In genomic region chr16:30069950-30070770, GRCm38 (mm10) we compare ENCODE assay signal across 7 mouse cellular contexts. TPM values are rescaled to one million over a fixed set of nuclear protein-coding genes. Genes with fewer than 3 reads are reported as not detected.
A peak's percentile ranks its signal among the peaks of the same experiment; 100 is the strongest.
DNase-seq lines count a peak whose midpoint lies in the region; ATAC-seq lines count a peak whose summit lies in the region.

No protein-coding gene starts in this region.

- intact Hi-C loops in gastrocnemius, postnatal 36 days (cut with DNase I): loop anchor here (2.0 to 5.0 kb wide), 3 partner anchors 102 to 163 kb away; no protein-coding TSS in a partner anchor

- H3K9ac ChIP-seq in intestine, embryonic 15.5 days: peak overlapping the region; percentile 77
- H3K9ac ChIP-seq in limb, embryonic 12.5 days (replicated peaks): peak overlapping the region; percentile 61
- H3K9ac ChIP-seq in midbrain, embryonic 13.5 days (replicated peaks): peak overlapping the region; percentile 74

- H3K27ac ChIP-seq in intestine, embryonic 15.5 days: peak overlapping the region; percentile 99
- H3K27ac ChIP-seq in limb, embryonic 12.5 days: peak overlapping the region; percentile 97
- H3K27ac ChIP-seq in midbrain, embryonic 13.5 days: peak overlapping the region; percentile 79

- H3K4me3 ChIP-seq in intestine, embryonic 15.5 days (replicated peaks): peak overlapping the region; percentile 48
- H3K4me3 ChIP-seq in limb, embryonic 12.5 days (replicated peaks): peak overlapping the region; percentile 39
- H3K4me3 ChIP-seq in midbrain, embryonic 13.5 days (replicated peaks): peak overlapping the region; percentile 48

- peak overlapping the region; percentile 92 for H3K4me2 ChIP-seq in intestine, embryonic 15.5 days (replicated peaks)
- H3K4me2 ChIP-seq in limb, embryonic 12.5 days: peak overlapping the region; percentile 81
- peak overlapping the region; percentile 90 for H3K4me2 ChIP-seq in midbrain, embryonic 13.5 days (replicated peaks)

- no peaks in the 10 kb centered on the region for H3K27me3 ChIP-seq in intestine, embryonic 15.5 days (replicated peaks)
- no peaks in the 10 kb centered on the region for H3K27me3 ChIP-seq in limb, embryonic 12.5 days
- H3K27me3 ChIP-seq in midbrain, embryonic 13.5 days: peaks cover 80% of the 10 kb centered on the region

- no peaks in the 10 kb centered on the region for H3K36me3 ChIP-seq in intestine, embryonic 15.5 days
- peaks cover 3% of the 10 kb centered on the region; the same call in 1 of the 2 replicates for H3K36me3 ChIP-seq in limb, embryonic 12.5 days
- H3K36me3 ChIP-seq in midbrain, embryonic 13.5 days: no peaks in the 10 kb centered on the region

- no peaks in the 10 kb centered on the region for H3K9me3 ChIP-seq in intestine, embryonic 15.5 days
- no peaks in the 10 kb centered on the region for H3K9me3 ChIP-seq in limb, embryonic 12.5 days
- no peaks in the 10 kb centered on the region for H3K9me3 ChIP-seq in midbrain, embryonic 13.5 days

- H3K4me1 ChIP-seq in intestine, embryonic 15.5 days (replicated peaks): peaks cover 23% of the 10 kb centered on the region
- peaks cover 32% of the 10 kb centered on the region for H3K4me1 ChIP-seq in limb, embryonic 12.5 days (replicated peaks)
- peaks cover 48% of the 10 kb centered on the region for H3K4me1 ChIP-seq in midbrain, embryonic 13.5 days (replicated peaks)

- WGBS in intestine, embryonic 15.5 days: under 1% methylated on average over 69 of the region's 82 CpGs
- WGBS in limb, embryonic 12.5 days: under 1% methylated on average over 79 of the region's 82 CpGs
- WGBS in midbrain, embryonic 13.5 days: under 1% methylated on average over 60 of the region's 82 CpGs

- ATAC-seq in intestine, embryonic 15.5 days: peak; percentile 88
- ATAC-seq in limb, embryonic 12.5 days (ENCODE audit: insufficient number of reproducible peaks, insufficient read depth, low FRiP score, low TSS enrichment, low read depth): peak; percentile 55
- ATAC-seq in midbrain, embryonic 13.5 days: peak; percentile 67

- peak; percentile 95 to 96 for DNase-seq in adrenal gland, adult (ENCODE audit: inconsistent age in 2 of 2, low spot score in 1 of 2)
- peak; percentile 86 for DNase-seq in embryo, embryonic 10 days (ENCODE audit: low spot score)
- peak; percentile 77 to 84 for DNase-seq in gastrocnemius, postnatal 36 days
- DNase-seq in spleen, postnatal 10 days (ENCODE audit: low spot score in 2 of 2): peak; percentile 42 to 61

RNA-seq across cellular contexts. Expression of gene Hes1, which starts 6.0 kb away (rescaled TPM):
- total RNA-seq in gastrocnemius, postnatal 36 days (2021): 10 to 100 TPM; 11.4 to 12.3 TPM
- polyA plus RNA-seq in intestine, embryonic 15.5 days (2015; fragmentation: Nextera tagmentation; extraction: Ambion mirVana): 55.7 and 67.4 TPM in 2 replicates
- 74.9 and 76.9 TPM in 2 replicates for polyA plus RNA-seq in limb, embryonic 12.5 days (2016; fragmentation: Nextera tagmentation; extraction: Ambion mirVana)
- 14.1 and 19.7 TPM in 2 replicates for polyA plus RNA-seq in midbrain, embryonic 13.5 days (2015; fragmentation: Nextera tagmentation; extraction: Ambion mirVana)

Comparison
In these comparisons a context has a peak if more than half of its experiments do, and no peak if none do; other contexts are left out.
1. Peak in every context shown above with its lines: DNase-seq, ATAC-seq, H3K4me3 ChIP-seq and H3K27ac ChIP-seq.